Mouse (Mus musculus) kidney, postnatal 0 days (tissue): ENCODE measurements at regions not wholly inside any gene's neighbourhood (a gene's known extent, or its start where the extent isn't known, plus 50 kb on each side); places are given as distances from the start of the nearest gene placed in this dataset.

Source experiments
- ATAC-seq: fragments of 200-750 bp; cut with Nextera tagmentation; replicated peaks from 2 replicates; pipeline ENCODE4 v1.8.0; 2017; ENCODE audit warnings: low read depth, moderate number of reproducible peaks, moderate TSS enrichment, moderate library complexity; ENCODE audit not compliant: low FRiP score
- DNase-seq: peaks from one replicate; pipeline ENCODE4 v3.0.0-alpha.2; 2016; ENCODE audit warnings: low spot score
- H3K27ac ChIP-seq: fragments of 300-500 bp; sonication (generic); 2 replicates; pipeline ENCODE4 v1.5.1; 2014; ENCODE audit warnings: mild to moderate bottlenecking
- H3K27me3 ChIP-seq: fragments of 300-500 bp; sonication (generic); 2 replicates; pipeline ENCODE4 v1.6.1; 2014; ENCODE audit warnings: low read length, mixed read lengths; ENCODE audit not compliant: insufficient read depth
- H3K36me3 ChIP-seq: fragments of 300-500 bp; sonication (generic); 2 replicates; pipeline ENCODE4 v1.6.1; 2014; ENCODE audit warnings: low read length, mixed read lengths; ENCODE audit not compliant: insufficient read depth
- H3K4me1 ChIP-seq: fragments of 300-500 bp; sonication (generic); replicated peaks from 2 replicates; pipeline ENCODE4 v1.6.1; 2014; ENCODE audit warnings: antibody characterized with exemption, low read length, mixed read lengths; ENCODE audit not compliant: insufficient read depth
- H3K4me2 ChIP-seq: fragments of 300-500 bp; sonication (generic); 2 replicates; pipeline ENCODE4 v1.6.1; 2014; ENCODE audit warnings: mild to moderate bottlenecking, low read length, moderate library complexity, mixed read lengths
- H3K4me3 ChIP-seq: fragments of 300-500 bp; sonication (generic); replicated peaks from 2 replicates; pipeline ENCODE4 v1.5.1; 2014; ENCODE audit warnings: low read depth, low read length
- H3K9ac ChIP-seq: fragments of 300-500 bp; sonication (generic); 2 replicates; pipeline ENCODE4 v1.6.1; 2014; ENCODE audit warnings: low read depth, low read length
- H3K9me3 ChIP-seq: fragments of 300-500 bp; sonication (generic); replicated peaks from 2 replicates; pipeline ENCODE4 v1.6.1; 2016; ENCODE audit warnings: low read length, inconsistent platforms, mixed read lengths
- CTCF ChIP-seq: IDR thresholded peaks from 2 replicates; pipeline ENCODE4 v1.5.1; 2016; ENCODE audit warnings: antibody characterized with exemption, low read depth, mild to moderate bottlenecking, moderate library complexity
- whole genome bisulfite sequencing: fragments of 180-500 bp; shearing (Covaris S2); extraction: QIAGEN DNeasy Blood & Tissue Kit; methylation state at CpG from one replicate; pipeline ENCODE4 v1.1.7; 2014; 5-methylcytosine and 5-hydroxymethylcytosine counted together

DNA sequence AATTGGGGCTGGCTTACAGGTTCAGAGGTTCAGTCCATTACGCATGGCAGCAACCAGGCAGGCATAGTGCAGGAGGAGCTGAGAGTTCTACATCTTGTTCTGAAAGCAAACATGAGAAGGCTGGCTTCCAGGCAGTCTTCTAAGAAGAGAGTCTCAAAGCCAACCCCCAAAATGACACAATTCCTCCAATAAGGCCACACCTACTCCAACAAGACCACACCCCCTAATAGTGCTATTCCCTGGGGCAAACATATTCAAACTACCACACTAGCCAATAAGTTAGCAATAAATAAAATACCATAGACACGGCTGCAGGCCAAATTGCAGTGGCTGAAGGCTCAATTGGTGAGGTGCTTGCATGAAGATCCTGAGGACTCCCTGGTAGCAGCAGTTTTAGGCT, 72.2 kb upstream of the Gpr12 start:
- Histone ChIP-seq H3K27ac (no peak overlapping the region), H3K4me3 (no peak overlapping the region), H3K9me3 (no peaks in the 10 kb centered on the region), H3K27me3 (no peaks in the 10 kb centered on the region), H3K9ac (no peak overlapping the region), H3K4me2 (no peak overlapping the region), H3K4me1 (no peaks in the 10 kb centered on the region), H3K36me3 (no peaks in the 10 kb centered on the region)
- TF ChIP-seq CTCF: no peak
- WGBS: 84% methylated on average over 2 of the region's 2 CpGs
- ATAC-seq (no peak), DNase-seq (no peak)

DNA sequence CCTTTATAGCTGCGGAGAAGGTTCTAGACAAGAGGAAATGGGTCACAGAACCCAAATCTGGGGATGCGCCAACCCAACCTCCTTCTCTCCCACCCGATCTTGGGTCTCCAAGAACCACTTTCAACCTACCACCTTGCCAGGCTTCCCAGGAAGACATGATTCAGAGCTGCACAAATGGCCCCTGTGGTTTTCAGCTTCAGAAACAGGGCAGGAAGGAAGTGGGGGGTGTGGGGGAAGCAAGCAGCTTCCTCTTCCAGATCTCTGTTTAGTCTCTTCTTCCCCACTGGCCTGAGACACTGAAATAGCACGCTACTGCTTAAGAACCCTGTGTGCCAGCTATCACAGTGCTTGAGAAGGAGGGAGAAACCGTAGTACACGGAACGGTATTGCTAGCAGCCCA, 70.4 kb upstream of the Gpr12 start:
- no peaks in the 10 kb centered on the region for H3K4me1 ChIP-seq
- no peak overlapping the region for H3K4me2 ChIP-seq
- no peaks in the 10 kb centered on the region for H3K9me3 ChIP-seq
- ATAC-seq (no peak), DNase-seq (peak; percentile 16)
- TF ChIP-seq CTCF: no peak
- no peaks in the 10 kb centered on the region for H3K27me3 ChIP-seq
- H3K27ac ChIP-seq: no peak overlapping the region
- H3K4me3 ChIP-seq: no peak overlapping the region
- 0 out of 2 replicates have a peak overlapping the region, but pooled peaks have one; percentile 4 for H3K9ac ChIP-seq
- WGBS: 76% methylated on average over 7 of the region's 7 CpGs
- no peaks in the 10 kb centered on the region for H3K36me3 ChIP-seq

DNA sequence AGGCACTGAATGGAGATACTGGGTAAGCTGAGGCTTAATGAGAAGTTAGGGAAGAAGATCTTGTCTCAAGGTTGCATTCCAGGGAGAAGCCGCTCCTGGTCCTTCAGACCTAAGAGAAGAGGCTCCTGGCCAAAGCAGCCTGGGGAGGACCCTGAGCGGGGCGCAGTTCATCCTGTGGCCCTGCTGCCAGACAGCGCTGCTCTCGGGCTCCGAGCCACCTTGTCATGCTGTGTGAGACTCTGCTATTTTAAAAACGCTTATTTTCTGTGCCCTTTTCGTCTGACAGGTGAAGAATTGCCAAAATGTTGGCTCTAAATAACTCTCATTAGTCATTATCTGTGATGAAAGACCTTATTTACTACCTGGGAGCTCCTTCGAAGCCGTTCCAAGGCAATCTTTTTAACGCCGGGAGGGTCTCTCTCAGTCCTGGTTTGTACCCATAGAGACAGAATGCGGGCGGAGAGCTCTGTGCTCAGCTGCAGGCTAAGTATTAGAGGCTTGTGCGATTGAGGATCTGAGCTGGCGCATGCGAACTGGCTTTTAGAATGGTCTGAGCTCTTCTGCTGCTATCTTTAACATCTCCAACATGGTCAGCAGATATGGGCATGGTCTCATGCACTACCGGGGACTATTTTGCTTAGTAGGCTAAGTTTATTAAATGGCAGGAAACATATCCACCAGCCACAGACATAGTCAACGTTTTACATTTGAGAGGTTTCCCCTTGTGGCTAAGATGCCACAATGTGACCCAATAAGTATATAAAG, 68.8 kb upstream of the Gpr12 start:
- H3K27me3 ChIP-seq: no peaks in the 10 kb centered on the region
- no peak overlapping the region for H3K4me3 ChIP-seq
- ATAC-seq (no peak), DNase-seq (no peak)
- no peaks in the 10 kb centered on the region for H3K9me3 ChIP-seq
- no peak overlapping the region for H3K4me2 ChIP-seq
- no peaks in the 10 kb centered on the region for H3K4me1 ChIP-seq
- no peak overlapping the region for H3K27ac ChIP-seq
- no peak for TF ChIP-seq CTCF
- 77% methylated on average over 19 of the region's 19 CpGs for WGBS
- no peaks in the 10 kb centered on the region for H3K36me3 ChIP-seq
- no peak overlapping the region for H3K9ac ChIP-seq

DNA sequence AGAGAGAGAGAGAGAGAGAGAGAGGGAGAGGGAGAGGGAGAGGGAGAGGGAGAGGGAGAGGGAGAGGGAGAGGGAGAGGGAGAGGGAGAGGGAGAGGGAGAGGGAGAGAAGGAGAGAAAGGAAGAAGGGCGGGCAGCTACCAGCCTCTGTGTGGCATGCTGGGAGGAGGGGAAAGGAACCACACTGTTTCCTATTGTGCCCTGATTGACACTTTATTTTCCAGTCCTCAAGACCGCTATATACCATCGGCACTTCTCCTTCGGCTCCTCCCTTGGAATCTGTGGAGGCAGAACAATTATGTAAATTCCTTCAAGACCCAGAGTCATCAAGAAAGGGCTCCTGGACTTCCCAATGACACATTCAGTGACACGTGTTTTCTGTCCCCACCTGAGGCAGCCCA, 67.8 kb upstream of the Gpr12 start:
- no peak for DNase-seq
- Histone ChIP-seq H3K36me3 (no peaks in the 10 kb centered on the region), H3K4me1 (no peaks in the 10 kb centered on the region), H3K4me2 (no peak overlapping the region), H3K27ac (no peak overlapping the region), H3K9ac (no peak overlapping the region), H3K27me3 (no peaks in the 10 kb centered on the region), H3K4me3 (no peak overlapping the region), H3K9me3 (no peaks in the 10 kb centered on the region)
- no peak for ATAC-seq
- 34% methylated on average over 5 of the region's 5 CpGs for WGBS
- no peak for TF ChIP-seq CTCF

DNA sequence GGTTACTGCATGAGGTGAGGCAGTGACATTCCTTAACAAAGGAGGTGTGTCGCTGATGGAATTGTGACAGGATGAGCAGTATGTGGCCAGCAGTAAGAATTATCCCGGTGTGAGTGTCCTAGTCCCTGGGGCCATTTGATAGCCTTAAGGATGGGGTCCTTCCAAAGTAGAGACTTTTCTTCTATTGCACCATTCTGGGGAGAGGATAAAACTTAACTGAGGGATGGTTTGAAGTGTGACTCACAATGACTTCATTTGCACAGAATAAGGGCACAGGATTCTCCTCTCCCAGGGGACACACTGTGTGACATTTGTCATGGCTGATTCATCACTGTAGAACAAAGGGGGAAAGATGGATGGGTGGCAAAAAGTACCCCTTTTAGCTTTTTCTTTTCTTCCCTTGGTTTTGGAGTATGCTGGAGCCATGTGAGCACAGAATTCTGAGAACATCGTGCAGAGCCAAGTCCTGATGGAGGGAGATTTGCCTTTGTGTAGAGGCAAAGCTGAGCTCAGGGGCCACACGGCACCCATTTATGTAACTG, 63.6 kb upstream of the Gpr12 start:
- Histone ChIP-seq H3K4me1 (no peaks in the 10 kb centered on the region), H3K9me3 (no peaks in the 10 kb centered on the region), H3K9ac (no peak overlapping the region), H3K27me3 (no peaks in the 10 kb centered on the region), H3K4me3 (no peak overlapping the region), H3K4me2 (no peak overlapping the region), H3K27ac (no peak overlapping the region), H3K36me3 (no peaks in the 10 kb centered on the region)
- 73% methylated on average over 4 of the region's 4 CpGs for WGBS
- TF ChIP-seq CTCF: no peak
- DNase-seq (no peak), ATAC-seq (no peak)

DNA sequence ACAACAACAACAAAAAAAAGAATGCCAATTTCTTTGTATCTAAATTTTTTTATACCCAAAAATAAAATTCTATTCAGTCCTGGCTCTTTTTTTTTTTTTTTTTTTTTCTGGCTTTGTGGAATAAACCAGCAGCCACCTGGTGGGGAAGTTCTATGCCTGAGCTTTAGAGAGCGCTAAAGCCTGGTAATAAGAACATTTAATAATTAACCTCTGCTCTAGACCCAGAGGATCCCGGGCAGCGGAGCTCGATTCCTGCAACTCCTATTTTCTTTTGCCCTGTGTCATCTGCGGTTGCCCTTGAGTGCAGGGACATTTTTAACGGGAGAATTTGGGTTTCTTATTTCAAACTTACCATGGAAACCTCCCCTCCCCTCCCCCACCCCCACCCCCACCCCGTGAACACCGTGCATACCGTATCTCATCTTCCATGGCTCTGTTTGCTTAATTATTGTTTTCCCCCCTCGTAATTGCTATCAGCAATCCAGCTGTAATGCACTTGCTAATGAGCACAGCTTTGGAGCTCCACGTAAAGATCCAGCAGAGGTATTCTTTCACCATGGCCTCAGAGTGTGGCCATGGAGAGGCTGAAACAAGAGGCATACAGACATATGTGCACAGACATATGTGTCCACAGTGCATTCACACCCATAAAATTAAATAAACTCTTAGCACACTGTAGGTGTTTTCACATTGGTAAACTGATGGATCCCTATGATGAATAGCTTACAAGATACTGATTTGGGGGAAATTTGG, 62.8 kb upstream of the Gpr12 start:
- no peak overlapping the region for H3K4me2 ChIP-seq
- no peak overlapping the region for H3K9ac ChIP-seq
- no peaks in the 10 kb centered on the region for H3K4me1 ChIP-seq
- TF ChIP-seq CTCF: no peak
- no peaks in the 10 kb centered on the region for H3K36me3 ChIP-seq
- H3K27me3 ChIP-seq: no peaks in the 10 kb centered on the region
- 32% methylated on average over 11 of the region's 11 CpGs for WGBS
- no peaks in the 10 kb centered on the region for H3K9me3 ChIP-seq
- DNase-seq (peak; percentile 5), ATAC-seq (no peak)
- no peak overlapping the region for H3K4me3 ChIP-seq
- H3K27ac ChIP-seq: no peak overlapping the region
